Mouse (Mus musculus): ENCODE results near the gene Fsd1l. TPM values are rescaled to one million over a fixed set of nuclear protein-coding genes. Genes with fewer than 3 reads are reported as not detected.

Fsd1l gene
- polyA plus RNA-seq, 1 experiment: 7.5 TPM

GRCm38 (mm10) chr4:53728121-53728520, 96.8 kb downstream of the Fsd1l start:
- Histone ChIP-seq H3K27ac (ENCODE audit: insufficient read depth, low read length) (no peak overlapping the region), H3K4me3 (ENCODE audit: low read depth, low read length) (no peak overlapping the region), H3K4me1 (ENCODE audit: control insufficient read depth, insufficient read depth, low read length) (no peaks in the 10 kb centered on the region), H3K9me3 (replicated peaks; ENCODE audit: control insufficient read depth, insufficient read depth, low read length, poor library complexity, severe bottlenecking) (no peaks in the 10 kb centered on the region), H3K36me3 (ENCODE audit: control insufficient read depth, insufficient read depth, low read length, poor library complexity, severe bottlenecking) (peaks cover 3% of the 10 kb centered on the region; the same call in 1 of the 2 replicates), H3K27me3 (ENCODE audit: control insufficient read depth, insufficient read depth, low read length, poor library complexity, severe bottlenecking) (no peaks in the 10 kb centered on the region), H3K9ac (ENCODE audit: low read depth, poor library complexity, severe bottlenecking) (no peak overlapping the region)
- TF ChIP-seq EP300 (IDR thresholded peaks at IDR 0.05; ENCODE audit: insufficient read depth, low read depth, low read length) (no peak), POLR2A (IDR thresholded peaks at IDR 0.05; ENCODE audit: insufficient read depth, low read length) (no peak), CTCF (IDR thresholded peaks at IDR 0.05; ENCODE audit: low read depth, low read length) (no peak)

GRCm38 (mm10) chr4:53738956-53739616, 107.8 kb downstream of the Fsd1l start:
- no peak overlapping the region for H3K4me3 ChIP-seq (ENCODE audit: low read depth, low read length)
- no peaks in the 10 kb centered on the region for H3K4me1 ChIP-seq (ENCODE audit: control insufficient read depth, insufficient read depth, low read length)
- H3K27ac ChIP-seq (ENCODE audit: insufficient read depth, low read length): no peak overlapping the region
- H3K36me3 ChIP-seq (ENCODE audit: control insufficient read depth, insufficient read depth, low read length, poor library complexity, severe bottlenecking): peaks cover 3% of the 10 kb centered on the region; the same call in 1 of the 2 replicates
- no peaks in the 10 kb centered on the region for H3K9me3 ChIP-seq (replicated peaks; ENCODE audit: control insufficient read depth, insufficient read depth, low read length, poor library complexity, severe bottlenecking)
- no peak overlapping the region for H3K9ac ChIP-seq (ENCODE audit: low read depth, poor library complexity, severe bottlenecking)
- no peaks in the 10 kb centered on the region for H3K27me3 ChIP-seq (ENCODE audit: control insufficient read depth, insufficient read depth, low read length, poor library complexity, severe bottlenecking)
- TF ChIP-seq EP300 (IDR thresholded peaks at IDR 0.05; ENCODE audit: insufficient read depth, low read depth, low read length) (no peak), POLR2A (IDR thresholded peaks at IDR 0.05; ENCODE audit: insufficient read depth, low read length) (no peak), CTCF (IDR thresholded peaks at IDR 0.05; ENCODE audit: low read depth, low read length) (no peak)

GRCm38 (mm10) chr4:53749831-53750230, 118.6 kb downstream of the Fsd1l start:
- Histone ChIP-seq H3K36me3 (ENCODE audit: control insufficient read depth, insufficient read depth, low read length, poor library complexity, severe bottlenecking) (no peaks in the 10 kb centered on the region), H3K4me3 (ENCODE audit: low read depth, low read length) (no peak overlapping the region), H3K4me1 (ENCODE audit: control insufficient read depth, insufficient read depth, low read length) (no peaks in the 10 kb centered on the region), H3K27me3 (ENCODE audit: control insufficient read depth, insufficient read depth, low read length, poor library complexity, severe bottlenecking) (no peaks in the 10 kb centered on the region), H3K9ac (ENCODE audit: low read depth, poor library complexity, severe bottlenecking) (no peak overlapping the region), H3K27ac (ENCODE audit: insufficient read depth, low read length) (no peak overlapping the region), H3K9me3 (replicated peaks; ENCODE audit: control insufficient read depth, insufficient read depth, low read length, poor library complexity, severe bottlenecking) (no peaks in the 10 kb centered on the region)
- TF ChIP-seq EP300 (IDR thresholded peaks at IDR 0.05; ENCODE audit: insufficient read depth, low read depth, low read length) (no peak), POLR2A (IDR thresholded peaks at IDR 0.05; ENCODE audit: insufficient read depth, low read length) (no peak), CTCF (IDR thresholded peaks at IDR 0.05; ENCODE audit: low read depth, low read length) (no peak)

DNA sequence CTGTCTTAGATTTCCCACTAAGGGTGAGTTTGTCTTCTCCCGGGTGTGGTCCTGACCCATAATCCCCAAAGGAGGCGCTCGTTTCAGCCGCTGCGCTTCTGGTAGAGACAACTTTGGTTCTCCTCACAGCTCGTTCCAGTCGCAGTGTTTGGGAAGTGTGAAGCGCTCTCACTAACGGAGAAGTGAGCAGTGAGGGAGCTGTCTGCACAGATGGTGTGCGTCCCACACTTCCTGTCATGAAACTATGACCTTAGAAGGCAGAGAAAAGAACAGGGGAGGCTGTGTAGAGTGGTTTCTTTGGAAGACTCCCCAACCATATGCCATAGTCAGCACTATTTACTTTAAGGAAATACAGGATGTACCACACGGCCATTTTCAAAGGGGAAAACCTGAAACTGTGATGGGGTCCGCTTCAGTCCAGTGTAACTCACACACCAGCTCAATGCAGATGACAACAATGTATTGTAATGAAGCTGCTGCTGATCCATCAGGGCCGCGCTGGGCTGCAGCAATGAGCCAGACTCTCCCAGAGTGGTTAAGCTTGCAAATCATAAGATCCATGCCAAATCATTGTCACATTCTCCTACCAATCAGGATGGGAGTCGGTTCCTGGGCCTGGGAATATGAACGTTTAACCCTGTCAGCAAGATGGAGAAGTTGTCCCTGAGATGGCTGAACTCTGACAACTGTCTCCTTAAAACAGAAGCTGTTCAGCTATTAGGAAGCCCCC, 119.3 kb downstream of the Fsd1l start:
- no peak for TF ChIP-seq EP300 (IDR thresholded peaks at IDR 0.05; ENCODE audit: insufficient read depth, low read depth, low read length)
- no peak for TF ChIP-seq CTCF (IDR thresholded peaks at IDR 0.05; ENCODE audit: low read depth, low read length)
- TF ChIP-seq POLR2A (IDR thresholded peaks at IDR 0.05; ENCODE audit: insufficient read depth, low read length): no peak
- Histone ChIP-seq H3K4me1 (ENCODE audit: control insufficient read depth, insufficient read depth, low read length) (no peaks in the 10 kb centered on the region), H3K9ac (ENCODE audit: low read depth, poor library complexity, severe bottlenecking) (no peak overlapping the region), H3K36me3 (ENCODE audit: control insufficient read depth, insufficient read depth, low read length, poor library complexity, severe bottlenecking) (no peaks in the 10 kb centered on the region), H3K27me3 (ENCODE audit: control insufficient read depth, insufficient read depth, low read length, poor library complexity, severe bottlenecking) (no peaks in the 10 kb centered on the region), H3K27ac (ENCODE audit: insufficient read depth, low read length) (no peak overlapping the region), H3K4me3 (ENCODE audit: low read depth, low read length) (no peak overlapping the region), H3K9me3 (replicated peaks; ENCODE audit: control insufficient read depth, insufficient read depth, low read length, poor library complexity, severe bottlenecking) (no peaks in the 10 kb centered on the region)

Other genes with a start within 250 kb of the Fsd1l start
- 82.8 and 89.9 TPM in 2 replicates for gene Slc44a1, start 191.1 kb upstream of the Fsd1l start, polyA plus RNA-seq (2011; ENCODE audit: insufficient read depth, insufficient read length, low read depth, missing spikeins)
- 12.2 and 13.5 TPM in 2 replicates for gene Fktn, start 82.5 kb downstream of the Fsd1l start, polyA plus RNA-seq (2011; ENCODE audit: insufficient read depth, insufficient read length, low read depth, missing spikeins)
- 0.27 and 0.30 TPM in 2 replicates for gene Tal2, start 148.2 kb downstream of the Fsd1l start, polyA plus RNA-seq (2011; ENCODE audit: insufficient read depth, insufficient read length, low read depth, missing spikeins)
- gene Tmem38b, start 194.6 kb downstream of the Fsd1l start, polyA plus RNA-seq (2011; ENCODE audit: insufficient read depth, insufficient read length, low read depth, missing spikeins): 24.7 and 29.4 TPM in 2 replicates